Mouse (Mus musculus) left cerebral cortex, postnatal 10 days (tissue): ENCODE data around the gene Zfp771. TPM values are rescaled to one million over a fixed set of nuclear protein-coding genes. Genes with fewer than 3 reads are reported as not detected.

Experiments
- DNase-seq, 2 experiments: peaks; one replicate each; pipeline ENCODE4 v3.0.0; 2021 to 2022; ENCODE audit warnings: low spot score in 2 of 2, mixed read lengths in 1 of 2; ENCODE audit errors: extremely low spot score in 1 of 2
- intact Hi-C: fragments of 180-260 bp; cut with DNase I; formaldehyde crosslinking; loops from one replicate; pipeline ENCODE4 v1.15.1; 2025
- total RNA-seq, 2 experiments: library from RNA; stranded (reverse); gene quantifications; 2 replicates each; pipeline ENCODE4 v1.2.3; 2021

Gene Zfp771
- total RNA-seq, 2 experiments from 2014 or later, result 53.6 to 65.0 TPM

DNA sequence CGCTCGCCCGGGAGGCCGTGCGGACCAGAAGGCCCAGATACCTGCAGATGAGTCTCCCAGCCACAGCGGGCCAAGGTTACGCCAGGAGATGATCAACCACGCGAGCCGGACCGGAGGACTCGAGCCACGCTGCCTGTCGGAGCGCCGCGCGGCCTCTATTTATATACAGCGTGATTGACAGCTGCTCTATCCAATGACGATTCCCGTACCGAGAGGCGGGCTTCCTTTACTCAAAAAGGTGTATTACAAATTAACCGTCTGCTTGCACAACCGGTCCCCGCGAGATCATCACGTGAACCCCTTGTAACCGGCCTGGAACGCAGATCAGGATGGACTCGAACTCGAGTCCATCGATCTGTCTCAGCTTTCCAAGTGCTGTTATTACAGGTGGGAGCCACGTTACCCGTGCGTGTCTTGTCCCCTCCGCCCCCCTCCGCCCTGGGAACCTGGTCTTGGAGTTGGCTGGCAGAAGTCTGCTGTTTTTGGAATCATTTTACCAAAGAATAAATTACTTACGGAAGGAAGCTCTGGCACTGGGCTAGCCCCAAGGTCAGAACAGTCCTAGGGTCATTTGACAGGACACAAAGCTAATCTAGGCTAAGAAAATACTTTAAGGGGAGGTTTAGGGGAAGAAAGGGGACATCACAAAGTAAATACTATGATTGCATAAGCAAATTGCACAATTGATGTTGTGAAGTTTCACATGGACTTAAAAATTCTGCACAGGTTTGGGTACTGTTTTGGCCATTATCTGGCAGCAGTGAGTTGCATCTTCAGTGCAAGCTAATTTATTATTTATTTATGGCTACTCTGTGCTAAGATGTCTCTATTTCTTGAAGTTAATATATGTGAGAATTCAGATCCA, 30.1 kb downstream of the Zfp771 start, which contains the start of gene Sephs2:
Sephs2 (minus strand) TSS at position 131 of the 865 bp plus-strand sequence.
- intact Hi-C loops, result loop anchor here (2.0 kb wide), 1 partner anchor 37 kb away; no protein-coding TSS in a partner anchor
- peak; percentile 91 to 94 for DNase-seq

- intact Hi-C loops, result no loop called here
- no peak for DNase-seq
Observed at GRCm38 (mm10) chr7:127276519-127276961, 32.5 kb downstream of the Zfp771 start.

GRCm38 (mm10) chr7:127278311-127278710, 34.2 kb downstream of the Zfp771 start:
- intact Hi-C loops, result no loop called here
- peak in 1 of 2 experiments; percentile 37 for DNase-seq

DNA sequence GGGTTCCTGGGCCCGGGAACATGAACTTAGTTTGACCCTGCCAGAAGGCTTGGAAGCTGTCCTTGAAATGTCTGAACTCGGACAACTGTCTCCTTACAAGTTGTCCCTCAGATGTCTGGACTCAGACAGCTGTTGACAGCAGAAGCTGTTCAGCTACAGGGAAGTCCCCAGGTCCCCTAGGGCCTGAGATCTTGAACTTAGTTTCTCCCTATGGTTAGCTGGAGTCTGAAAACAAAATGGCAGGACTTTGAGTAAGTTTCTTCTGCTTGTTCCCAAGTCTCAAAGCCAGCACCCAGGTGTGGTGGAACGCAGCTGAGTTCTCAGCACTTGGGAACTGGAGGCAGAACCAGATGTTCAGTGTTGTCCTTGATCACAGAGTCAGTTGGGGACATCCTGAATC, 36.0 kb downstream of the Zfp771 start:
- intact Hi-C loops, result no loop called here

DNA sequence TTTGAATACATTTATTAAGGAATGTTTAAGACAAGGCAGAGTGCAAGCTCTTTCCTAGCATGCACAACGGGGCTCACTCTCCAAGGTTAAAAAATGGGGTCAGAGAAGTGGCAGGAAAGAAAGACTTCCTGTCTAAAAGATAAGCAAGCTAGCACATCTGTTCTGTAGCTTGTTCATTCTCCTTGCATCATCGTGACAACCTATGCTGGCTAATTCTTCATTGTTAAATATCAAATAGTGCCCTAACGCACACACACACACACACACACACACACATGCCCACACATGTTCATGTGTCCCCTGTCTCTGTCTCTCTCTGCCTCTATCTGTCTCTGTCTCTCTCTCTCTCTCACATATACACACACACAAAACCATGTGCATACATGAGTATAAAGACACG, 37.0 kb downstream of the Zfp771 start:
- DNase-seq, result no peak
- intact Hi-C loops, result no loop called here

More for the DNA sequence above, 36.0 kb downstream of the Zfp771 start:
- no peak for DNase-seq

- intact Hi-C loops, result no loop called here
- DNase-seq, result no peak
Observed at GRCm38 (mm10) chr7:127282190-127282589, 38.1 kb downstream of the Zfp771 start.

GRCm38 (mm10) chr7:127285154-127285553, 41.1 kb downstream of the Zfp771 start:
- intact Hi-C loops, result no loop called here
- no peak for DNase-seq

DNA sequence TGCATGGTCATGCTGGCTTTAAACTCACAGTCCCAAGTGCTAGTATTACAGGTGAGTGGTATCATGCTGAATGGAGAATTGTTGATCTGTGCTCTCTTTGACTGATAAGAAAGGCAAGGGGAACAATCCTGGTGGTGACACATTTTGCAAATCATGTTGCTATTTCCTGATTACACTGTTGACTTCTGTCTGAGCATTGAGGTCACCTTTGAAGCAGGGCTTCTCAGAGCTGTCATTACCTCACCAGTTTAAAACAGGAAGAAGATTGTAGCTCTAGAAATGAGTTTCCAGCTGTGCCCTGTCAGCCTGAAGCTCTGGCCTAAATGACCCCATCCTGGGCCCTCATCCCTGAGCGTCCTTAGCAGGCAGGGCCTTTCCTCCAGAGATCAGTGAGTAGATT, 43.9 kb downstream of the Zfp771 start:
- intact Hi-C loops, result no loop called here
- DNase-seq, result no peak

DNA sequence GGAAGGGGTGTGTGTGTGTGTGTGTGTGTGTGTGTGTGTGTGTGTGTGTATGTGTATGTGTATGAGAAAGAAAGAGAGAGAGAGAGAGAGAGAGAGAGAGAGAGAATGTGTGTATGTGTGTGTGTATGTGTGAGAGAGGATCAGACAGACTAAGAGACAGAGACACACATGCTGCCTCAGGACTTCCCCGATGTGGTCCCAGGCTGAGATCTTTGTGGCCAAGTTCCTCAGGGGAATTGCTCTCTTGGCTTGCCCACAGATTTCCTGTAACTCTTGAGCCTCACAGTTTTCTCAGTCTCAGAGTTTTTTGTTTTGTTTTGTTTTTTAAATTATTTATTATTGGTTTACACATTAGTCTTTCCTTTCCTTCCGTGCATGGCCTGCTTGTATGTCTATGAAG, 45.2 kb downstream of the Zfp771 start:
- intact Hi-C loops, result no loop called here
- DNase-seq, result no peak

GRCm38 (mm10) chr7:127290142-127290541, 46.1 kb downstream of the Zfp771 start:
- intact Hi-C loops, result no loop called here
- DNase-seq, result no peak

DNA sequence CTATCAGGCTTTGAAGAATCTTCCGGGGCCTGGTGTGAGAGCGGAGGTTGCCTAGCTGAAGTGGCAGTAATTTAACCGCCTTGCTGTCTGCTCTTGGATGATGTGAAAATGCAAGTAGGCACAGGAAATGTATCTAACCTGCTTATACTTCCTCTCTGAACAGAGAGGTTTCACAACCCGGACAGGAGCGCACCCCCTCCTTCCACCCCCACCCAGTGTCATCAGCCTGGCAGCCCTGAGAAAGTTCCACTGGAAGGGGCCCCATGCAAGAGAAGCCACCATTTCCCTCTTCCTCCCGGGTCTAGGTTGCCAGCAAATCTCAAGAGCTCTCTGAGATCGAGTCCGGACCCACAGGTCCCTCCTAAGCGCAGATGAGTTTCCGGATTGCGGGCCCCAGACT, 52.0 kb downstream of the Zfp771 start, which contains the start of gene Itgal:
Itgal (plus strand) TSS at position 163 of the 400 bp plus-strand sequence.
- no peak for DNase-seq
- intact Hi-C loops, result no loop called here

DNA sequence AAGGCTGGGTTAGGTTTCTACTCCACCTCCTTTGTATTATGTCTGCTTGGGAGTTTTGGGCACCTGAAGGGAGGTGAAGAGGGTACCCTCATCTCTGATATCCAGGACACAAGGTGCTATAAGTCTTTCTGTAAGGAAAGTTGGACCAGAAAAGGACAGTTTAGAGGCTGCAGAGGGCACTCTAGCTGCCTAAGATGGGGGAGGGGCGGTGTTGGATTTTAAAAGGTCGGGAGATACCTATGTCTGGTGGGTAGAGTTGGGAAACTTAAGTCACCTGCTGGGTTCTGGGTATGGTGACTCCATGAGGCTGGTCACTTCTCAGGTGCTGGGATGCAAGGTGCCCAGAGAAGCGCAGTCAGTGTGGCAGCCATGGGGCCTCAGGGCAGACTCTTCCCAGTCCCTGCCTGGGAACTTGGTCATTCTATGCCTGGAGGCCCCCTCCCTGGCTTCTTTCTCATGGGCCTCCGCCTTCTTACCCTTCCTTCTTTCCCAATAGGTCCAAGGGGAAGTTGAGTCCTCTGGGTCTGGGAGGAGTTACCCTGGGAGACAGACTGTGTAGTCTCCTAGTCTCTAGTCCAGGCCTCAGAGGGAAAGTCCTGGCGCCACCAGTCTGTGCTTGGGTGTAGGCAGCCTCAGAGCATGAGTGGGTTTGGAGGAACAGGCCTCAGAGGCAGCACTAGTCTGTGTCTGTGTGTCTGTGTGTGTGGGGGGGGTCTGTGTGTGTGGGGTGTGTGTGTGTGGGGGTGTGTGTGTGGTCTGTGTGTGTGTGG, 52.9 kb downstream of the Zfp771 start:
- no peak for DNase-seq
- intact Hi-C loops, result no loop called here

GRCm38 (mm10) chr7:127297586-127298193, 53.6 kb downstream of the Zfp771 start:
- intact Hi-C loops, result no loop called here
- DNase-seq, result no peak

Other genes starting within 250 kb of the Zfp771 start
- gene Mvp, start 229.7 kb upstream of the Zfp771 start, total RNA-seq, result 1 to 10 TPM; 4.4 to 4.5 TPM
- under 1 TPM in 1 of 2 experiments, not detected in 1; 0.94 TPM for gene Pagr1b, start 227.8 kb upstream of the Zfp771 start, total RNA-seq
- gene Pagr1a, start 226.9 kb upstream of the Zfp771 start, total RNA-seq, result 10 to 100 TPM; 17.1 to 17.7 TPM
- gene Gm42742, start 223.2 kb upstream of the Zfp771 start, total RNA-seq, result 10 to 100 TPM; 38.9 to 40.8 TPM
- 100 to 1,000 TPM; 182 to 196 TPM for gene Prrt2, start 223.1 kb upstream of the Zfp771 start, total RNA-seq
- gene Maz, start 217.2 kb upstream of the Zfp771 start, total RNA-seq, result 100 to 1,000 TPM; 265 to 274 TPM
- gene Kif22, start 201.8 kb upstream of the Zfp771 start, total RNA-seq, result 1 to 10 TPM; 8.8 to 9.8 TPM
- gene Zg16, start 156.9 kb upstream of the Zfp771 start, total RNA-seq, result not detected
- 1 to 10 TPM; 1.4 to 2.1 TPM for gene AI467606, start 152.9 kb upstream of the Zfp771 start, total RNA-seq
- under 1 TPM in 1 of 2 experiments, not detected in 1; 0.22 TPM for gene Qprt, start 122.0 kb upstream of the Zfp771 start, total RNA-seq
- gene Spn, start 106.5 kb upstream of the Zfp771 start, total RNA-seq, result under 1 TPM; 0.11 to 0.12 TPM
- 10 to 100 TPM; 74.0 to 75.8 TPM for gene Cd2bp2, start 48.2 kb upstream of the Zfp771 start, total RNA-seq
- gene Tbc1d10b, start 35.8 kb upstream of the Zfp771 start, total RNA-seq, result 10 to 100 TPM; 85.6 to 88.0 TPM
- gene Mylpf, start 35.4 kb upstream of the Zfp771 start, total RNA-seq, result 1 to 10 TPM in 1 of 2 experiments, not detected in 1; 1.2 TPM
- 10 to 100 TPM; 16.6 to 18.4 TPM for gene Zfp553, start 11.2 kb upstream of the Zfp771 start, total RNA-seq
- 1 to 10 TPM; 6.0 to 6.1 TPM for gene Sept1, start 11.1 kb upstream of the Zfp771 start, total RNA-seq
- 10 to 100 TPM; 40.7 to 40.9 TPM for gene Dctpp1, start 16.4 kb downstream of the Zfp771 start, total RNA-seq
- 10 to 100 TPM; 50.6 to 53.7 TPM for gene Sephs2, start 29.8 kb downstream of the Zfp771 start, total RNA-seq
- gene Itgal, start 52.0 kb downstream of the Zfp771 start, total RNA-seq, result under 1 TPM; 0.32 to 0.57 TPM
- gene Zfp768, start 101.3 kb downstream of the Zfp771 start, total RNA-seq, result 10 to 100 TPM; 13.2 to 14.2 TPM
- gene Zfp747, start 131.8 kb downstream of the Zfp771 start, total RNA-seq, result 1 to 10 TPM; 7.2 to 7.8 TPM
- 1 to 10 TPM; 2.8 to 3.1 TPM for gene 9130019O22Rik, start 142.9 kb downstream of the Zfp771 start, total RNA-seq
- 1 to 10 TPM; 6.1 to 6.6 TPM for gene E430018J23Rik, start 149.4 kb downstream of the Zfp771 start, total RNA-seq
- 1 to 10 TPM; 3.6 to 4.7 TPM for gene Zfp764, start 162.5 kb downstream of the Zfp771 start, total RNA-seq
- gene Zfp688, start 177.8 kb downstream of the Zfp771 start, total RNA-seq, result 10 to 100 TPM; 11.4 to 14.1 TPM
- 1 to 10 TPM; 6.3 to 6.8 TPM for gene Zfp689, start 204.9 kb downstream of the Zfp771 start, total RNA-seq
- gene Prr14, start 215.3 kb downstream of the Zfp771 start, total RNA-seq, result 10 to 100 TPM; 31.9 to 33.1 TPM
- 10 to 100 TPM; 58.5 to 60.3 TPM for gene Fbrs, start 234.9 kb downstream of the Zfp771 start, total RNA-seq